Mouse (Mus musculus): ENCODE data around the gene Tma7.

- TF ChIP-seq GATA1 (IDR thresholded peaks at IDR 0.05; ENCODE audit: borderline replicate concordance, low read length), result no peak
- TF ChIP-seq FLI1 (IDR thresholded peaks at IDR 0.05; ENCODE audit: low read length), result no peak
Measured at GRCm38 (mm10) chr9:109091802-109092201, 9.4 kb upstream of the Tma7 start.
